In the genomic region with DNA sequence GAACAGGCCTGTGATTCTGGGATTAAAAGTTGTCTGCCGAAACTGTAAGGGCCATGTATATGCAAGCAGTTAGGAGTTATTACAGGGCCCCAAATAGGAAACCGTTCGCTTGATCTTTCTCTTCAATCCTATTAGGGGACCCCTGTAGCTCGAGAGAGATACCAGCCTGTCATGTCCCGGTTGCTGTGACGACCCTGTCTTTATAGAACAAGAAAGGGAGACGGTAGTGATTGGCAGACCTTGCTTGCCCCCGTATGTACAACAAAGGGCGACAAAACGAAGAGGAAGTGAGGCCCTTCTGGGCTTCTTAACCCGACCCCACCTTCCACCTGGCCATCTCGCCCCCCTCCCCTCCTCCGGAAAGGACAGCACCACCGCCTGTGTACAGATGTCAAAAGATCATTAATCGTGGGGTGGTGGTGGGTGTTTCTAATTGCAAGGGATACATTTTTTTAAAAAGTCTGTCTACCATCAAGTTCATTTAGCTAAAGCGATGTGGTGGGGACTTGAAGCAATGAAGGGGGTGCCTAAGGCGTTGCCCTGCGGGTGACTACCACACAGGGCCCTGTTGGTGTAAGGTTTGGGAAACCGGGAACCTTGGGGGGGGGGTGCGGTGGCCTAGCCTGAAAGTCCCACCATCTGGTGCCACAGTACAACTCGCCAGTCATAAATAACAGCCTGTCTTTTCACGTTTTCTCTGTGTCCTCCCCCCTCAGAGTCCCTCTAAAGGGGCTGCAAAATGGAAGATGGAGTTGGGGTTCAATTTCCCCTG, we compare ENCODE assay signal across 9 mouse cellular contexts.
DNase-seq lines count a peak whose midpoint lies in the region; ATAC-seq and TF ChIP-seq lines count a peak whose summit lies in the region.
"Had no signal": no experiment of that assay in that cellular context is flagged by ENCODE, and none has a peak within 500 bp of the region (broad histone marks: within the 10 kb centered on the region; RNA-seq: fewer than 3 reads in every experiment).

No protein-coding gene starts in this region.

- no peaks in the 10 kb centered on the region; the same call in 1 of the 2 replicates for H3K9me3 ChIP-seq in forebrain, embryonic 10.5 days
- H3K9me3 ChIP-seq in forebrain, postnatal 0 days (ENCODE audit: low read length): no peaks in the 10 kb centered on the region
- H3K9me3 ChIP-seq in ES-Bruce4 (replicated peaks; ENCODE audit: control insufficient read depth, insufficient read depth, low read length, poor library complexity, severe bottlenecking): no peaks in the 10 kb centered on the region
- no peaks in the 10 kb centered on the region; the same call in 1 of the 2 replicates for H3K9me3 ChIP-seq in forebrain, embryonic 14.5 days (replicated peaks; ENCODE audit: control insufficient read depth, low read length)
- no peaks in the 10 kb centered on the region for H3K9me3 ChIP-seq in midbrain, embryonic 11.5 days (ENCODE audit: control insufficient read depth, low read length)

- H3K36me3 ChIP-seq in forebrain, embryonic 10.5 days (replicated peaks): no peaks in the 10 kb centered on the region
- no peaks in the 10 kb centered on the region for H3K36me3 ChIP-seq in forebrain, postnatal 0 days (ENCODE audit: insufficient read depth)
- H3K36me3 ChIP-seq in ES-Bruce4 (ENCODE audit: control insufficient read depth, insufficient read depth, low read length, poor library complexity, severe bottlenecking): no peaks in the 10 kb centered on the region
- no peaks in the 10 kb centered on the region for H3K36me3 ChIP-seq in forebrain, embryonic 14.5 days (ENCODE audit: control insufficient read depth, insufficient read depth, low read length)
- no peaks in the 10 kb centered on the region for H3K36me3 ChIP-seq in midbrain, embryonic 11.5 days (ENCODE audit: control insufficient read depth, insufficient read depth, low read length)

- ATAC-seq in forebrain, postnatal 0 days: no peak
- ATAC-seq in forebrain, embryonic 14.5 days: peak; percentile 26
- peak; percentile 88 for ATAC-seq in midbrain, embryonic 11.5 days (ENCODE audit: low FRiP score)
- ATAC-seq in inflammation-experienced regulatory T-cells, adult 6 months: no peak

- H3K4me1 ChIP-seq in forebrain, embryonic 10.5 days: peaks cover 18% of the 10 kb centered on the region
- H3K4me1 ChIP-seq in forebrain, postnatal 0 days (ENCODE audit: insufficient read depth): no peaks in the 10 kb centered on the region
- H3K4me1 ChIP-seq in ES-Bruce4 (ENCODE audit: control insufficient read depth, insufficient read depth, low read length): no peaks in the 10 kb centered on the region
- no peaks in the 10 kb centered on the region; the same call in 1 of the 2 replicates for H3K4me1 ChIP-seq in forebrain, embryonic 14.5 days (ENCODE audit: control insufficient read depth, insufficient read depth, low read length)
- H3K4me1 ChIP-seq in midbrain, embryonic 11.5 days (ENCODE audit: control insufficient read depth, insufficient read depth, low read length): peaks cover 12% of the 10 kb centered on the region

- WGBS in forebrain, embryonic 10.5 days: 1% methylated on average over 22 of the region's 22 CpGs
- WGBS in forebrain, postnatal 0 days: 5% methylated on average over 22 of the region's 22 CpGs
- WGBS in forebrain, embryonic 14.5 days: 2% methylated on average over 22 of the region's 22 CpGs
- WGBS in midbrain, embryonic 11.5 days: 1% methylated on average over 22 of the region's 22 CpGs

- TF ChIP-seq CTCF in forebrain, postnatal 0 days (IDR thresholded peaks at IDR 0.05; ENCODE audit: low read depth): no peak
- TF ChIP-seq CTCF in ES-Bruce4 (IDR thresholded peaks at IDR 0.05; ENCODE audit: low read depth, low read length): no peak

- no peak overlapping the region for H3K9ac ChIP-seq in forebrain, postnatal 0 days
- H3K9ac ChIP-seq in ES-Bruce4 (ENCODE audit: low read depth, poor library complexity, severe bottlenecking): peak overlapping the region; percentile 52
- 0 out of 2 replicates have a peak overlapping the region, but pooled peaks have one; percentile 17 for H3K9ac ChIP-seq in forebrain, embryonic 14.5 days (ENCODE audit: low read length)
- H3K9ac ChIP-seq in midbrain, embryonic 11.5 days (ENCODE audit: low read length): peak overlapping the region; percentile 64

- no peak overlapping the region for H3K4me2 ChIP-seq in forebrain, postnatal 0 days (ENCODE audit: low read depth)
- H3K4me2 ChIP-seq in forebrain, embryonic 14.5 days (ENCODE audit: low read length): peak overlapping the region; percentile 25; the same call in 1 of the 2 replicates
- H3K4me2 ChIP-seq in midbrain, embryonic 11.5 days: peak overlapping the region; percentile 53

- no peak overlapping the region for H3K27ac ChIP-seq in forebrain, embryonic 10.5 days
- no peak overlapping the region for H3K27ac ChIP-seq in forebrain, postnatal 0 days (ENCODE audit: low read depth, low read length)
- H3K27ac ChIP-seq in ES-Bruce4 (ENCODE audit: insufficient read depth, low read length): no peak overlapping the region
- no peak overlapping the region for H3K27ac ChIP-seq in forebrain, embryonic 14.5 days (ENCODE audit: low read depth, low read length)
- H3K27ac ChIP-seq in midbrain, embryonic 11.5 days (ENCODE audit: low read depth, low read length): peak overlapping the region; percentile 84

- TF ChIP-seq POLR2A in ES-Bruce4 (IDR thresholded peaks at IDR 0.05; ENCODE audit: insufficient read depth, low read length): no peak

- peaks cover 100% of the 10 kb centered on the region for H3K27me3 ChIP-seq in forebrain, embryonic 10.5 days (ENCODE audit: poor library complexity, severe bottlenecking)
- peaks cover 70% of the 10 kb centered on the region for H3K27me3 ChIP-seq in forebrain, postnatal 0 days (ENCODE audit: insufficient read depth, low read length)
- peaks cover 4% of the 10 kb centered on the region for H3K27me3 ChIP-seq in ES-Bruce4 (ENCODE audit: control insufficient read depth, insufficient read depth, low read length, poor library complexity, severe bottlenecking)
- peaks cover 69% of the 10 kb centered on the region for H3K27me3 ChIP-seq in forebrain, embryonic 14.5 days (replicated peaks; ENCODE audit: control insufficient read depth, insufficient read depth, low read length)
- H3K27me3 ChIP-seq in midbrain, embryonic 11.5 days (ENCODE audit: control insufficient read depth, insufficient read depth, low read length): peaks cover 62% of the 10 kb centered on the region

- peak; percentile 57 for DNase-seq in forebrain, embryonic 10.5 days (ENCODE audit: extremely low spot score, low spot score)
- DNase-seq in forebrain, postnatal 0 days: no peak
- DNase-seq in forebrain, embryonic 14.5 days (ENCODE audit: low spot score): no peak
- peak; percentile 96 for DNase-seq in midbrain, embryonic 11.5 days (ENCODE audit: low spot score, missing footprints)
- no peak for DNase-seq in right cerebral cortex, postnatal 14 days
- DNase-seq in gastrocnemius, postnatal 25 days: no peak
- DNase-seq: cerebellum, adult 9-10 months had no signal

- no peak for TF ChIP-seq EP300 in ES-Bruce4 (IDR thresholded peaks at IDR 0.05; ENCODE audit: insufficient read depth, low read depth, low read length)

- H3K4me3 ChIP-seq in forebrain, embryonic 10.5 days: peak overlapping the region; percentile 32
- H3K4me3 ChIP-seq in forebrain, postnatal 0 days (ENCODE audit: low read depth, low read length): no peak overlapping the region
- peak overlapping the region; percentile 6 for H3K4me3 ChIP-seq in ES-Bruce4 (ENCODE audit: low read depth, low read length)
- H3K4me3 ChIP-seq in forebrain, embryonic 14.5 days (ENCODE audit: low read depth, low read length): no peak overlapping the region
- H3K4me3 ChIP-seq in midbrain, embryonic 11.5 days (ENCODE audit: low read depth, low read length): peak overlapping the region; percentile 21

Comparison
In these comparisons a context has a peak if more than half of its experiments do, and no peak if none do; other contexts are left out.
1. DNase-seq: peak in forebrain, embryonic 10.5 days (single experiment) and midbrain, embryonic 11.5 days (single experiment); none in forebrain, postnatal 0 days (single experiment), forebrain, embryonic 14.5 days (single experiment), right cerebral cortex, postnatal 14 days (single experiment) and gastrocnemius, postnatal 25 days (single experiment).
2. H3K4me3 ChIP-seq: peak in forebrain, embryonic 10.5 days (single experiment), ES-Bruce4 (single experiment) and midbrain, embryonic 11.5 days (single experiment); none in forebrain, postnatal 0 days (single experiment) and forebrain, embryonic 14.5 days (single experiment).
3. ATAC-seq: peak in forebrain, embryonic 14.5 days (single experiment) and midbrain, embryonic 11.5 days (single experiment); none in forebrain, postnatal 0 days (single experiment) and inflammation-experienced regulatory T-cells, adult 6 months (single experiment).